Mouse (Mus musculus) intestine, postnatal 0 days (tissue): Measurements from ENCODE around the gene Slf2. TPM values are rescaled to one million over a fixed set of nuclear protein-coding genes. Genes with fewer than 3 reads are reported as not detected.

Source experiments
- ATAC-seq: fragments of 200-750 bp; cut with Nextera tagmentation; 2 replicates; pipeline ENCODE4 v1.8.0; 2017; ENCODE audit warnings: mild to moderate bottlenecking, moderate TSS enrichment, moderate library complexity
- H3K27ac ChIP-seq: fragments of 300-500 bp; sonication (generic); 2 replicates; pipeline ENCODE4 v1.5.1; 2014; ENCODE audit warnings: mild to moderate bottlenecking, low read depth, low read length, moderate library complexity
- H3K27me3 ChIP-seq: fragments of 300-500 bp; sonication (generic); replicated peaks from 2 replicates; pipeline ENCODE4 v1.6.1; 2014; ENCODE audit warnings: low read length, mixed read lengths; ENCODE audit not compliant: control insufficient read depth, insufficient read depth
- H3K36me3 ChIP-seq: fragments of 300-500 bp; sonication (generic); 2 replicates; pipeline ENCODE4 v1.6.1; 2014; ENCODE audit warnings: mild to moderate bottlenecking, moderate library complexity; ENCODE audit not compliant: control insufficient read depth, insufficient read depth
- H3K4me1 ChIP-seq: fragments of 300-500 bp; sonication (generic); replicated peaks from 2 replicates; pipeline ENCODE4 v1.6.1; 2014; ENCODE audit warnings: antibody characterized with exemption, low read length, mixed read lengths; ENCODE audit not compliant: control insufficient read depth, insufficient read depth
- H3K4me2 ChIP-seq: fragments of 300-500 bp; sonication (generic); replicated peaks from 2 replicates; pipeline ENCODE4 v1.6.1; 2014; ENCODE audit warnings: low read depth, mild to moderate bottlenecking, moderate library complexity
- H3K4me3 ChIP-seq: fragments of 300-500 bp; sonication (generic); 2 replicates; pipeline ENCODE4 v1.5.1; 2014; ENCODE audit warnings: low read depth, low read length
- H3K9ac ChIP-seq: fragments of 300-500 bp; sonication (generic); 2 replicates; pipeline ENCODE4 v1.6.1; 2014; ENCODE audit warnings: mild to moderate bottlenecking, low read depth, low read length
- H3K9me3 ChIP-seq: fragments of 300-500 bp; sonication (generic); 2 replicates; pipeline ENCODE4 v1.6.1; 2016; ENCODE audit warnings: mixed run types; ENCODE audit not compliant: control insufficient read depth
- CTCF ChIP-seq: sonication (generic); IDR thresholded peaks from 2 replicates; pipeline ENCODE4 v1.5.1; 2016; ENCODE audit warnings: low read depth, mild to moderate bottlenecking, control low read depth, antibody characterized with exemption, moderate library complexity
- WGBS: fragments of 180-500 bp; shearing (Covaris S2); extraction: QIAGEN DNeasy Blood & Tissue Kit; methylation state at CpG from one replicate; pipeline ENCODE4 v1.1.7; 2014; 5-methylcytosine and 5-hydroxymethylcytosine counted together
- polyA plus RNA-seq: library from polyadenylated mRNA; unstranded; fragments of >200 nt; fragmentation: Nextera tagmentation; extraction: Ambion mirVana; gene quantifications from 2 replicates; pipeline ENCODE4 v1.2.1, GENCODE M21; 2015

The Slf2 gene
- polyA plus RNA-seq, 1 experiment from 2014 or later, result 11.4 TPM

DNA sequence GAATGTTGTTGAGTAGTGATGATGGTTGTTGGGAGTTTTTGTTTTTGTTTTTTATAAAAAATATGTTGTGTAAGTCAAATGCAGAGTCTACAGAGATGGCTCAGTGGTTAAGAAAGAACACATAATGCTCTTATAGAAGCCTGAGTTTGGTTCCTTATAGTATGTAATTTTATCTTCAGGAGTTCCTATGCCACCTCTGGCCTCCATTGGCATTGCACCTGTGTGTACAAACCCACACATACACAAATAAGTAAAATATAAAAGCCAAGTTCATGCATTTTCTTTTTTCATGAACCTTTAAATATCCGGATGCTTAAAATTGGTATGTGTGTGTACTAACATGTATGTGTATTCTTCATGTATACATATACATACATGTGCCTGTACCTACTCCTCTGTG, 35.0 kb downstream of the Slf2 start:
- no peak overlapping the region for H3K27ac ChIP-seq
- 0 out of 2 replicates have a peak, but pooled peaks have one; percentile 10 for TF ChIP-seq CTCF
- H3K4me2 ChIP-seq, result no peak overlapping the region
- WGBS, result 98% methylated on average over 1 of the region's 1 CpGs
- H3K4me1 ChIP-seq, result no peaks in the 10 kb centered on the region
- no peaks in the 10 kb centered on the region for H3K9me3 ChIP-seq
- H3K9ac ChIP-seq, result no peak overlapping the region
- no peak overlapping the region for H3K4me3 ChIP-seq
- no peak for ATAC-seq
- no peaks in the 10 kb centered on the region for H3K27me3 ChIP-seq
- H3K36me3 ChIP-seq, result peaks cover 65% of the 10 kb centered on the region

- Histone ChIP-seq H3K27ac (no peak overlapping the region), H3K9me3 (no peaks in the 10 kb centered on the region), H3K27me3 (no peaks in the 10 kb centered on the region), H3K4me2 (no peak overlapping the region), H3K9ac (no peak overlapping the region), H3K4me3 (no peak overlapping the region), H3K36me3 (peaks cover 78% of the 10 kb centered on the region), H3K4me1 (no peaks in the 10 kb centered on the region)
- WGBS, result 71% methylated on average over 3 of the region's 3 CpGs
- no peak for ATAC-seq
- TF ChIP-seq CTCF, result no peak
Measured at GRCm38 (mm10) chr19:44968329-44968728, 37.4 kb downstream of the Slf2 start.

GRCm38 (mm10) chr19:44976636-44977035, 45.7 kb downstream of the Slf2 start:
- no peak overlapping the region for H3K4me2 ChIP-seq
- no peaks in the 10 kb centered on the region for H3K27me3 ChIP-seq
- no peaks in the 10 kb centered on the region for H3K4me1 ChIP-seq
- H3K9ac ChIP-seq, result no peak overlapping the region
- TF ChIP-seq CTCF, result no peak
- no peak for ATAC-seq
- no peaks in the 10 kb centered on the region for H3K9me3 ChIP-seq
- no peak overlapping the region for H3K4me3 ChIP-seq
- H3K27ac ChIP-seq, result no peak overlapping the region
- 51% methylated on average over 6 of the region's 6 CpGs for WGBS
- H3K36me3 ChIP-seq, result peaks cover 77% of the 10 kb centered on the region

- Histone ChIP-seq H3K4me3 (no peak overlapping the region), H3K27ac (no peak overlapping the region), H3K36me3 (peaks cover 72% of the 10 kb centered on the region), H3K9ac (no peak overlapping the region), H3K4me2 (no peak overlapping the region), H3K27me3 (no peaks in the 10 kb centered on the region), H3K4me1 (no peaks in the 10 kb centered on the region), H3K9me3 (no peaks in the 10 kb centered on the region)
- TF ChIP-seq CTCF, result no peak
- WGBS, result 69% methylated on average over 6 of the region's 6 CpGs
- no peak for ATAC-seq
Measured at GRCm38 (mm10) chr19:44977148-44977547, 46.2 kb downstream of the Slf2 start.

GRCm38 (mm10) chr19:44980787-44981186, 49.8 kb downstream of the Slf2 start:
- Histone ChIP-seq H3K4me1 (0 out of 2 replicates have a peak, but pooled peaks cover 6% of the 10 kb centered on the region), H3K9ac (no peak overlapping the region)
- WGBS, result 79% methylated on average over 2 of the region's 2 CpGs

DNA sequence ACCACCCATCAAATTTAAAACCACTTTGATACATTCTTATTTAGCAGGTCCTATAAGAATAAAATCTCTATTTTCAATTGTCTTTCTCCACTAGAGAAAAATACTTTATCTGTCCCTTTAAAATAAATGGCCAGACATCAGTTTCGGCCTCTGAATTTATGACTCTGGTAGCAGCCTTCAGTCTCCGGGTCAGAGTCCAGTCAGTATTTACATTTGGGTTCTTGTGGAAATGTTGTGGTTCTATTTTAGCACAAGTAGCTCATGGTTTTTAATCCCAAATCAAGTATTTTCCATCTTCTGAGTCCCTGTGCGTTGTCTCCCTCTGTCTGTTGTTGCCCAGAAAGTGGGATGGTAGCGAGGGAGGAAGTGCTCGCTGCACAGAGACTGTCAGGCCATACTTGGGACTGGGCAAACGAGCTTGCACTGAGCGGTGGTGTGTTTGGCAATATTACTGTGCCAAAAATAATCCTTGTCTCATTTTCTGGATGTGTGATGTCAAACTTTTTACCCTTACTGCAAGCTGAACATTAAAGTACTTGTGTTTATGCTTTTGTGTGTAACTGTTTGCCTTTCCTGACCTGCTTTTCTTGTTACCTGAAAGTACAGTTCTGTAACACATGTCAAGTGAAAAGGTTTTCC, 51.6 kb downstream of the Slf2 start:
- H3K9me3 ChIP-seq, result no peaks in the 10 kb centered on the region
- no peak overlapping the region for H3K4me3 ChIP-seq
- peak overlapping the region; percentile 52 for H3K4me2 ChIP-seq
- H3K9ac ChIP-seq, result no peak overlapping the region
- peaks cover 18% of the 10 kb centered on the region for H3K36me3 ChIP-seq
- WGBS, result 34% methylated on average over 7 of the region's 7 CpGs
- 0 out of 2 replicates have a peak, but pooled peaks cover 6% of the 10 kb centered on the region for H3K4me1 ChIP-seq
- peak overlapping the region; percentile 76 for H3K27ac ChIP-seq
- no peak for ATAC-seq
- no peak for TF ChIP-seq CTCF
- H3K27me3 ChIP-seq, result no peaks in the 10 kb centered on the region

More at GRCm38 (mm10) chr19:44980787-44981186, 49.8 kb downstream of the Slf2 start:
- Histone ChIP-seq H3K36me3 (peaks cover 37% of the 10 kb centered on the region), H3K9me3 (no peaks in the 10 kb centered on the region), H3K4me2 (no peak overlapping the region), H3K27ac (no peak overlapping the region), H3K27me3 (no peaks in the 10 kb centered on the region), H3K4me3 (no peak overlapping the region)
- ATAC-seq, result no peak
- no peak for TF ChIP-seq CTCF

GRCm38 (mm10) chr19:44983366-44983765, 52.4 kb downstream of the Slf2 start:
- no peak overlapping the region for H3K4me2 ChIP-seq
- no peaks in the 10 kb centered on the region for H3K27me3 ChIP-seq
- no peak for ATAC-seq
- no peak overlapping the region for H3K9ac ChIP-seq
- no peaks in the 10 kb centered on the region for H3K9me3 ChIP-seq
- WGBS, result 68% methylated on average over 6 of the region's 6 CpGs
- H3K4me1 ChIP-seq, result 0 out of 2 replicates have a peak, but pooled peaks cover 6% of the 10 kb centered on the region
- no peak for TF ChIP-seq CTCF
- H3K27ac ChIP-seq, result peak overlapping the region; percentile 37; the same call in 1 of the 2 replicates
- peaks cover 11% of the 10 kb centered on the region for H3K36me3 ChIP-seq
- H3K4me3 ChIP-seq, result no peak overlapping the region
